Mouse (Mus musculus): ENCODE results near the gene Sgcb.

DNA sequence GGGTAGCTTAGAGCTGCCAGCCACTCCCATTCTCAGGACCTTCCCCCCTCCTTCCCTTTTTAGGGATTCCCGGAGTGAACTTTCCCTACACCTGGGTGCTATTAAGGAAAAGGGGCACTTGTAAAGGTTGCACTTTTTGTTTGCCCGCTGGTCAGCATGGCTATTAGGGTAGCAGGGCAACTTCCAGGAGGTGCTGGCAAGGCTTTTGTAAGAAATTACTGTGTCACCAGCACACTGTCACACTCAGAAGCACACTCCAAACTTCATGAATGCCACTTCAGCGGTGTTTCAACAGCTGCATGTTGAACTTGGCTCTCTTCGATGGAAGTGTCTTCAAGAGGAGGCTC, 4.2 kb upstream of the Sgcb start:
- TF ChIP-seq POLR2A (IDR thresholded peaks at IDR 0.05; ENCODE audit: borderline replicate concordance, low read depth, low read length) (no peak), CTCF (IDR thresholded peaks at IDR 0.05; ENCODE audit: low read depth, low read length) (no peak)

Data from bone marrow macrophage, adult 2 months (primary cell).